Mouse (Mus musculus): ENCODE results near the gene Mdm4.

DNA sequence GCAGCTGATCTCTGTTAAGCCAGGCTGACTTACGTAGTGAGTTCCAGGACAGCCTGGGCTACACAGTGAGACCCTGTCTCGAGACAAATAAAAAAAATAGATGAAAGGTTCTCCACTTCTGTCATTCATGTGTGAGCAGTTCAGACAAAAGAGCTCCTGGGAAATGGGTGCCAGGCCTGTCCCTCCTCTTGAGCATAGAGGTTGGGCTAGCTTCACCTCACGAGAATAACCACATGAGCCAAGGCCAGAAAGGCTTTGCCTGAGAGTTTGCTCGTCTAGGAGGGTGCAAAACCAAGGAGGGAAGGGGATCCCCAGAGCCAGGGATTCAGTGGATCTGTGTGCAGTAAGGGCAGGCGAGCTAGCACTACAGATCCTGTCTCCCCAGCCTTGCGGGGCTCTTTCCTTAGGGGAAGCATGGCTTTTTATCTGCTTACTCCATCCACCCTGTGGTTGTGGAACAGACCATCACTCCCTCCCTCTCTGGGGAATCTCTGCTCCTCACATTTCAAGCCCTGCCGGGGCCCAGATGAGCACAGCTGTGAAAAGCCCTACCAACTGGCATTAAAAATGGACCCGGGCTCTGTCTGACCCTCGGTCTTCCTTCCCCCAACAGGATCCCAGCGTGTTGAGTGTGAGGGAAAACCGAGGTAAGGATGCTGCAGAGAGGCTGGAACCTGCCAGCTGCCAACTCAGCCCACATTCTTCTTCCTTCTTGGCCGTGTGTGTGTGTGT is 47.4 kb upstream of the Mdm4 start:
- TF ChIP-seq CTCF (IDR thresholded peaks at IDR 0.05; ENCODE audit: control insufficient read depth, insufficient read depth, low read length) (no peak), POLR2A (IDR thresholded peaks at IDR 0.05; ENCODE audit: borderline replicate concordance, control insufficient read depth, low read depth, low read length) (no peak)
